Mouse (Mus musculus) embryonic fibroblast, embryonic 13.5 days (primary cell): Measurements from ENCODE around the gene Lclat1.

Source experiments
- CTCF ChIP-seq: IDR thresholded peaks from 2 replicates; pipeline ENCODE4 v1.5.1; 2011; ENCODE audit warnings: mild to moderate bottlenecking, control low read depth, low read length, moderate library complexity, borderline replicate concordance; ENCODE audit not compliant: insufficient read depth
- POLR2A ChIP-seq: IDR thresholded peaks from 2 replicates; pipeline ENCODE4 v1.6.1; 2011; ENCODE audit warnings: low read depth, mild to moderate bottlenecking, control low read depth, low read length, moderate library complexity

- TF ChIP-seq CTCF (no peak), POLR2A (no peak)
Observed at GRCm38 (mm10) chr17:73058319-73058718, 49.5 kb upstream of the Lclat1 start.
